Mouse (Mus musculus) A20 (cell line): ENCODE results near the gene Pgls.

Experiments
- DNase-seq: peaks from one replicate; pipeline ENCODE4 v3.0.0-alpha.2; 2011; ENCODE audit warnings: low read depth, low spot score

Pgls gene

GRCm38 (mm10) chr8:71598375-71598774, 6.4 kb downstream of the Pgls start:
- DNase-seq = peak; percentile 20

- no peak for DNase-seq
Measured at GRCm38 (mm10) chr8:71598841-71599240, 6.9 kb downstream of the Pgls start.

- no peak for DNase-seq
Measured at GRCm38 (mm10) chr8:71601939-71602665, 10.1 kb downstream of the Pgls start.

- no peak for DNase-seq
Measured at GRCm38 (mm10) chr8:71602666-71603334, 10.8 kb downstream of the Pgls start.

- no peak for DNase-seq
Measured at GRCm38 (mm10) chr8:71604021-71604420, 12.0 kb downstream of the Pgls start.

- DNase-seq = peak; percentile 98
Measured at GRCm38 (mm10) chr8:71610822-71611651, 19.1 kb downstream of the Pgls start, which contains the start of gene Colgalt1. Colgalt1 (plus strand) TSS chr8:71610998.

- DNase-seq = no peak
Measured at GRCm38 (mm10) chr8:71612141-71612540, 20.2 kb downstream of the Pgls start.

- peak; percentile 41 for DNase-seq
Measured at GRCm38 (mm10) chr8:71613418-71613817, 21.4 kb downstream of the Pgls start.

GRCm38 (mm10) chr8:71619786-71620185, 27.8 kb downstream of the Pgls start:
- no peak for DNase-seq

- peak; percentile 85 for DNase-seq
Measured at GRCm38 (mm10) chr8:71625088-71625487, 33.1 kb downstream of the Pgls start.

GRCm38 (mm10) chr8:71626753-71627152, 34.8 kb downstream of the Pgls start:
- DNase-seq = no peak

GRCm38 (mm10) chr8:71627265-71628099, 35.5 kb downstream of the Pgls start:
- DNase-seq = peak; percentile 58

GRCm38 (mm10) chr8:71628396-71629095, 36.6 kb downstream of the Pgls start:
- DNase-seq = peak; percentile 83

GRCm38 (mm10) chr8:71629096-71629697, 37.2 kb downstream of the Pgls start:
- peak; percentile 98 for DNase-seq

- DNase-seq = peak; percentile 66
Measured at GRCm38 (mm10) chr8:71629781-71630212, 37.8 kb downstream of the Pgls start.

- no peak for DNase-seq
Measured at GRCm38 (mm10) chr8:71630761-71631160, 38.8 kb downstream of the Pgls start.

- no peak for DNase-seq
Measured at GRCm38 (mm10) chr8:71631897-71632296, 39.9 kb downstream of the Pgls start.

GRCm38 (mm10) chr8:71633164-71633563, 41.2 kb downstream of the Pgls start:
- peak; percentile 84 for DNase-seq

GRCm38 (mm10) chr8:71633981-71634667, 42.1 kb downstream of the Pgls start:
- DNase-seq = peak; percentile 79
